Mouse (Mus musculus) kidney, embryonic 15.5 days (tissue): ENCODE measurements around the gene Bmpr1a. TPM values are rescaled to one million over a fixed set of nuclear protein-coding genes. Genes with fewer than 3 reads are reported as not detected.

ENCODE experiments used
- ATAC-seq: fragments of 200-750 bp; cut with Nextera tagmentation; replicated peaks from 2 replicates; pipeline ENCODE4 v1.8.0; 2017; ENCODE audit warnings: moderate TSS enrichment; ENCODE audit not compliant: low FRiP score
- H3K27ac ChIP-seq: fragments of 300-500 bp; sonication (generic); 2 replicates; pipeline ENCODE4 v1.5.1; 2015; ENCODE audit warnings: mild to moderate bottlenecking, inconsistent platforms
- H3K27me3 ChIP-seq: fragments of 300-500 bp; sonication (generic); 2 replicates; pipeline ENCODE4 v1.6.1; 2015; ENCODE audit warnings: inconsistent platforms
- H3K36me3 ChIP-seq: fragments of 300-500 bp; sonication (generic); 2 replicates; pipeline ENCODE4 v1.6.1; 2015; ENCODE audit warnings: inconsistent platforms
- H3K4me1 ChIP-seq: fragments of 300-500 bp; sonication (generic); 2 replicates; pipeline ENCODE4 v1.6.1; 2015; ENCODE audit warnings: inconsistent platforms
- H3K4me2 ChIP-seq: fragments of 300-500 bp; sonication (generic); 2 replicates; pipeline ENCODE4 v1.6.1; 2015; ENCODE audit warnings: moderate library complexity, mild to moderate bottlenecking, inconsistent platforms
- H3K4me3 ChIP-seq: fragments of 300-500 bp; sonication (generic); replicated peaks from 2 replicates; pipeline ENCODE4 v1.5.1; 2015; ENCODE audit warnings: mild to moderate bottlenecking, inconsistent platforms
- H3K9ac ChIP-seq: fragments of 300-500 bp; sonication (generic); 2 replicates; pipeline ENCODE4 v1.6.1; 2015; ENCODE audit warnings: mild to moderate bottlenecking, inconsistent platforms
- H3K9me3 ChIP-seq: fragments of 300-500 bp; sonication (generic); replicated peaks from 2 replicates; pipeline ENCODE4 v1.6.1; 2016; ENCODE audit warnings: inconsistent platforms
- WGBS: fragments of 180-500 bp; shearing (Covaris S2); methylation state at CpG from one replicate; pipeline ENCODE4 v1.1.7; 2015; ENCODE audit warnings: mixed read lengths; 5-methylcytosine and 5-hydroxymethylcytosine counted together
- polyA plus RNA-seq: library from polyadenylated mRNA; unstranded; fragments of >200 nt; fragmentation: Nextera tagmentation; extraction: Ambion mirVana; gene quantifications from 2 replicates; pipeline ENCODE4 v1.2.1, GENCODE M21; 2015

Gene Bmpr1a
- polyA plus RNA-seq, 1 experiment from 2014 or later, result 47.7 TPM

DNA sequence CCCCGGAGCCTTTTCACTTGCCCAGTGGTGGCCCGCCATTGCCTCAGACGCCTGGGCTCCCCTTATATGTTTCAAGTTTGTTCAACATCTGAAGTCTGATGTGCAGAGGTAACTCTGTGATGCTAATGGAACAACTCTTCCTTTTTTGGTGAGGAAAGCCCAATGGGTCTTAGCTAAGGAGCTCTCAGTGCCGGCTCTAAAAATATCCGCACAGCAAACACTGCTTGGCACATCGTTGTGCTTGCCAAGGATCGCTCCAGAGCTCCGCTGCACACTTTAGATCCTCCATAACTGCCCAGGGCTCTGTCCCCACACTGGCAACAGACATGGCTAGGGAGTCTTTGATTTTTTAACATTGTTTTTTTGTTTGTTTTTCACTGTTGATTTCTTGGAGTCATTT lies 25.7 kb upstream of the Bmpr1a start:
- no peaks in the 10 kb centered on the region for H3K36me3 ChIP-seq
- whole genome bisulfite sequencing, result 74% methylated on average over 8 of the region's 8 CpGs
- H3K27me3 ChIP-seq, result peaks cover 11% of the 10 kb centered on the region
- H3K4me1 ChIP-seq, result 0 out of 2 replicates have a peak, but pooled peaks cover 2% of the 10 kb centered on the region
- H3K9me3 ChIP-seq, result no peaks in the 10 kb centered on the region
- H3K4me2 ChIP-seq, result no peak overlapping the region
- no peak overlapping the region for H3K4me3 ChIP-seq
- no peak overlapping the region for H3K27ac ChIP-seq
- no peak overlapping the region for H3K9ac ChIP-seq
- ATAC-seq, result no peak

DNA sequence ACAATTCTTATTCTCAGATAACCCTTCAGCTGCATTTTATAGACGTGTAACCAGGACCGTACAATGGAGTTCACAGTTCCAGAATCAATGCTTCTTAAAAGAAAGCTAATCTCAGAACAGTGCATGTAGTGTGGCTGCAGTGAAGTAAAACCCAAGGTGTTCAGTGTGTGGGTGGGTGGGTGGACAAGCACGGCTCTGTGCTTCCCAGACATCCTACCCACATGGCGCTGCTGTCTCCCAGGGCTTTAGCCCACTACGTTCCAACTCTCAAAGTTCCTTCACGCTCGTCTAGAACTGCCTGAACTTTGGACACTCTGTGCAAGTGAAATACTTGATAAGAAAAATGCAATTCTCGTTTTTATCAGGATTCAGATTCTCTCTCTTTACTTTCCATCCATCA lies 19.6 kb upstream of the Bmpr1a start, which contains the start of gene 9230112D13Rik:
Gene 9230112D13Rik (minus strand): TSS at position 101 of the 400 bp plus-strand sequence.
- Histone ChIP-seq H3K27ac (no peak within 1 kb of the TSS), H3K4me3 (no peak within 1 kb of the TSS), H3K4me1 (no peaks in the 10 kb centered on the region), H3K36me3 (no peaks in the 10 kb centered on the region), H3K27me3 (peaks cover 21% of the 10 kb centered on the region), H3K4me2 (no peak within 1 kb of the TSS), H3K9ac (no peak within 1 kb of the TSS), H3K9me3 (no peaks in the 10 kb centered on the region)
- WGBS, result 85% methylated on average over 8 of the region's 8 CpGs
- no peak for ATAC-seq

DNA sequence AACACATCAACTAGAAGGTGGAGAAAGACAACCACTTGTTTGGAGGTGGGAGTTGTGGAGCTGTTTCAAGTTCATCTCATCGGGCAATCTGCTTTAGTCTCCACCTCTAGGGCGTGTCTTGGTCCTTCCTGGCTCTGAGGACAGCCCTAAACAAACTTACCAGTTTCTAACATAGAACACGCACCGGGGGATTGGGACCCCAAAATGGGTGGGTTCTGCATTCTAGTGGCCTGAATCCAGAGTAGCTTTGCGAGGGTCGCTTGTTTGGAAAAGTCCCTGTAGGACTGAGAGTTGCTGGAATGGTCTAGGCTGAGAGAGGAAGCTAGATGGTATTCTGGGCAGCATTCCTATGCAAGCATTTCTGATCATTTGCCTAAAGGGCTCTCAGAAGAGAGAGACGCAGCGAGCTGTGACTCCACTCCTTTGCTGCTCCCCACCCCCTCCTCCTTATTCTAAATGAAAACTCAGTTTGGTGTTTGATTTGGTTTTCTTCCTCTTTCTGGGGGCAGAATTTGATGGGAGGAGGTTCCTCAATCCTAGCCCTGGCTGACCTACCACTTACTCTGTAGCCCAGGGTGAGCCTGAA lies 14.9 kb upstream of the Bmpr1a start:
- peaks cover 37% of the 10 kb centered on the region for H3K27me3 ChIP-seq
- no peak overlapping the region for H3K4me2 ChIP-seq
- no peaks in the 10 kb centered on the region for H3K4me1 ChIP-seq
- no peak for ATAC-seq
- H3K27ac ChIP-seq, result peak overlapping the region; percentile 11; the same call in 1 of the 2 replicates
- no peaks in the 10 kb centered on the region for H3K9me3 ChIP-seq
- H3K4me3 ChIP-seq, result no peak overlapping the region
- H3K9ac ChIP-seq, result no peak overlapping the region
- H3K36me3 ChIP-seq, result no peaks in the 10 kb centered on the region
- 78% methylated on average over 8 of the region's 8 CpGs for WGBS

DNA sequence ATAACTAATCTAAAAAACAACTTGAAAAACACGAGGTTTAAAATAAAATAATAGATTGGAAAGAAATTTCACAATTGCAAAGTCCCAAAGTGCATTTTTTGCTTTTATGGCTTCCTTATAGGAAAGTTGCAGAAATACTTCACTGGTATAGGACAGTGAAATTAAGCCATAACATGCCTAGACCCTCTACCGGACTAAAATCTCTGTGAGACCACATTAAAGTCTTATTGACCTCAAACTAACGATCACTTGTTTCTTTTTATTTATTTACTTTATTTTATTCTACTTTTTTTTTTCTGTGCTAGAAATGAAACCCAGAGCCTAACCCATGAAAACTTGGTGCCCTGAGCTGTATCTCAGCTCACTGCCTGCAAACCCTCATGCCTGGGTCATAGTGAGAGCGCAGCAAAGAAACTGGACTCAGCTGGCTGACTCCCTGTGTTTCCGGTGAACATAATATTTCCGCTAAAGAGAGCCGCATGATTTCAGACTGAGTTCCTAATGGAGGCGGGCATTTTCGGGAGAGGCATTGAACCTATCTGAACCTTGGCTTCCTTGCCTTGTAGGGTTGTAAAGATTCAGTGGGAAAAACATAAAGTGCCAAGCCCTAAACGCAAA lies 13.9 kb upstream of the Bmpr1a start:
- Histone ChIP-seq H3K9ac (no peak overlapping the region), H3K4me3 (no peak overlapping the region), H3K36me3 (no peaks in the 10 kb centered on the region), H3K27ac (no peak overlapping the region), H3K27me3 (peaks cover 32% of the 10 kb centered on the region), H3K4me2 (no peak overlapping the region), H3K4me1 (no peaks in the 10 kb centered on the region), H3K9me3 (no peaks in the 10 kb centered on the region)
- WGBS, result 72% methylated on average over 10 of the region's 10 CpGs
- no peak for ATAC-seq

DNA sequence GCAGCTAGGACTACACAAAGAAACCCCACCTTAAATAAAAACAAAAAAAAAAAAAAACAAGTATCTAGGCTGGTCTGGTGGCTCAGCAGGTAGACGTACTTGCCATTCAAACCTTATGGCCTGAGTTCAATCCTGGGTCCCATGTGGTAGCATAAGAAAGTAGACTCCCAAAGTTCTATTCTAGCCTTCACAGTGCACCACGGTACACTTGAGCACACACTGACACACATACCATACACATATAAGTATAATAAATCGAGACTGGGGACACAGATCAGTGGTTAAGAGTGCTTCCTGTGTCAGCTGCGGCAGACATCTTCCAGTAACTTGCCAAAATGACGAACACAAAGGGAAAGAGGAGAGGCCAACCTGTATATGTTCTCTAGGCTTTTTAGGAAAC lies 12.7 kb upstream of the Bmpr1a start:
- WGBS, result 81% methylated on average over 5 of the region's 5 CpGs
- H3K4me1 ChIP-seq, result no peaks in the 10 kb centered on the region

DNA sequence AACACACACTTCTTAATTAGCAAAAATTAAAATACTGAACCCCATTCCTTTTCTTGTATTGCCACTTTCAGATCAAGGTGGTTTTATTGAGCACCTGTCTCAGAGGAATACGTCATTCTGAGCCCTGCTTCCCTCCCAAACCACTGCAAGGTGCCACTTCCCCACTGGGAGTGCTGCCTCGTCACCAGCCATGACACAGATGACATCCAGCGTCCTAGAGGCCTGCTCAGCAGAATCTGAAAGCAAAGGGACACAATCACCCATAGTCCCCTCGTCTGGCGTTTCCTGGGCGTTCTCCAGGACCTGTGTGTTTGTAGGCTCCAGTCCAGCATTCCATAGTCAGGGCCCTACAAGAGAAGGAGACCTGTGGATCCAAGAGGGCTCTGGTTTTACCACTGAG lies 11.0 kb upstream of the Bmpr1a start:
- peaks cover 32% of the 10 kb centered on the region for H3K27me3 ChIP-seq
- WGBS, result 43% methylated on average over 6 of the region's 6 CpGs
- H3K9me3 ChIP-seq, result no peaks in the 10 kb centered on the region
- no peak overlapping the region for H3K9ac ChIP-seq
- H3K36me3 ChIP-seq, result no peaks in the 10 kb centered on the region
- peaks cover under 1% of the 10 kb centered on the region; the same call in 1 of the 2 replicates for H3K4me1 ChIP-seq
- H3K27ac ChIP-seq, result no peak overlapping the region
- no peak for ATAC-seq
- no peak overlapping the region for H3K4me3 ChIP-seq
- H3K4me2 ChIP-seq, result no peak overlapping the region

More for the DNA sequence above, 12.7 kb upstream of the Bmpr1a start:
- no peak overlapping the region for H3K4me3 ChIP-seq
- no peaks in the 10 kb centered on the region for H3K9me3 ChIP-seq
- no peak overlapping the region for H3K4me2 ChIP-seq
- no peak overlapping the region for H3K27ac ChIP-seq
- ATAC-seq, result no peak
- H3K9ac ChIP-seq, result no peak overlapping the region
- H3K27me3 ChIP-seq, result peaks cover 32% of the 10 kb centered on the region
- H3K36me3 ChIP-seq, result no peaks in the 10 kb centered on the region

DNA sequence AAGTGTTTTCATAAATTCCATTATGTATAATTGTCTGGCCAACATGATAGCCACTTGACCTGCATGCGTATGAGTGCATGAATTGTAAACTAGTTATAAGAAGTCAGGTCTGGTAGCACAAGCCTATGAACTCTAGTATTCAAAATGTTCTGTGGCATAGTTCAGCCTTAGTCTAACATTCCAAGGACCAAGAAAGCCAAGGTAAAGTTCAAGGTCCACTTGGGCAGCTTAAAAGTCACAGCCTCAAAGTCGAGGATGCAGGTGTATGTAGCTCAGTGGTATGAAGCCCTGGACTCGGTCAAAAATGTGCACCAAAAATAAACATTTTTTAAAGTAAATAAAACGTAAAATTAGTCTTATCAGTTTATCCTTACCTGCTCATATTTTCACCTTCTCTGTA lies 9.5 kb upstream of the Bmpr1a start:
- no peak overlapping the region for H3K9ac ChIP-seq
- H3K4me1 ChIP-seq, result peaks cover 7% of the 10 kb centered on the region; the same call in 1 of the 2 replicates
- no peak overlapping the region for H3K4me3 ChIP-seq
- WGBS, result 77% methylated on average over 4 of the region's 4 CpGs
- no peak for ATAC-seq
- no peaks in the 10 kb centered on the region for H3K36me3 ChIP-seq
- H3K9me3 ChIP-seq, result no peaks in the 10 kb centered on the region
- no peak overlapping the region for H3K4me2 ChIP-seq
- peaks cover 24% of the 10 kb centered on the region for H3K27me3 ChIP-seq
- H3K27ac ChIP-seq, result no peak overlapping the region

DNA sequence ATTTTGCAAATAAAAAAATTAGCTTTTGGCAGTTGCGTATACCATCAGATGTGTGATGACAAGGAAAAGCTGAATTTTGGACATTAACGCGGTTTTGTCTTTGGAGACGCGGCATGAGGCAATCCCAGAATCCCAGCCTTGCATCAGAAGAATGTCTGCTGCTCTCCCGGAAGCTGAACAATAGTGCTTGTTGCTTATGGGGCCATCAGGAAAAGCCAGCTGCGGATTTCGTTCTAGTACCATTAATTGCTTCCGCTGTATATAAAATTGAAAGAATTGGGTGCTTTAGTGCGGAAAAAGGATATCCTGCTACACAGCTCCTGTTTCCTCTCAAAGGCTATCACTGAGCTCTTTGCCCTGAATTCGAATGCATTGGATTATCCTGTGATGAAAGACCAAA lies 8.8 kb upstream of the Bmpr1a start:
- H3K9me3 ChIP-seq, result no peaks in the 10 kb centered on the region
- no peak overlapping the region for H3K4me3 ChIP-seq
- 69% methylated on average over 11 of the region's 11 CpGs for WGBS
- H3K9ac ChIP-seq, result no peak overlapping the region
- H3K4me1 ChIP-seq, result peaks cover 7% of the 10 kb centered on the region; the same call in 1 of the 2 replicates
- H3K27me3 ChIP-seq, result peaks cover 23% of the 10 kb centered on the region
- no peak for ATAC-seq
- no peak overlapping the region for H3K4me2 ChIP-seq
- H3K36me3 ChIP-seq, result no peaks in the 10 kb centered on the region
- no peak overlapping the region for H3K27ac ChIP-seq

DNA sequence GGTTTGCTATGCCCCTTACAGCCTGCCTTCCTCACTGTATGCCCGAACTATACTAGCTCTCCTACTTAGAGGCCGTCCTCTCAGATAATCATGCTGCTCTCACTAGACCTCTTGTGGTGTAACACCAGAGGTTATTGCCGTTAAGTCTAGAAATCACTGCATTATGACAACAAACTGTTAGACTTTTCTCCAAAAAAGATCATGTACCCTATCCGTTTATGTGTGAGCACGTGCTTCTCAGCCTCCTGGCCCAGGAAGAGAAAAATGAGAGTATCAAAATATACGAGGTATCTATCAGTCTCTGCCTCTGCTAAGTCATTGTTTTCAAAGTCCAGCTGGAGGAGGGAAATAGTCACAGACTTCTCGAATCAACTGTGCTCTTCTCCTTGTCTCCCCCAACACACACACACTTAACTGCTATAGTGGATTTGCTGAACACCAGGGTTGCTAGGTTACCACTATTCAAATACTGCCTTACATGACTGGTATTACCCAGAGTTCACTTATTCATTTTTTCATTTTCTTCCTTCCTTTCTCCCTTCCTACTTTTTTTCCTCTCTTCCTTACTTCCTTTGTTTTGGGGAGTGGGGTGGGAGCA lies 5.8 kb upstream of the Bmpr1a start:
- peaks cover 13% of the 10 kb centered on the region for H3K27me3 ChIP-seq
- 33% methylated on average over 7 of the region's 7 CpGs for WGBS
- H3K27ac ChIP-seq, result no peak overlapping the region
- no peak overlapping the region for H3K4me3 ChIP-seq
- peaks cover 7% of the 10 kb centered on the region; the same call in 1 of the 2 replicates for H3K4me1 ChIP-seq
- peak; percentile 26; the same call in 1 of the 2 replicates for ATAC-seq
- no peaks in the 10 kb centered on the region for H3K36me3 ChIP-seq
- H3K9ac ChIP-seq, result no peak overlapping the region
- H3K9me3 ChIP-seq, result no peaks in the 10 kb centered on the region
- no peak overlapping the region for H3K4me2 ChIP-seq

DNA sequence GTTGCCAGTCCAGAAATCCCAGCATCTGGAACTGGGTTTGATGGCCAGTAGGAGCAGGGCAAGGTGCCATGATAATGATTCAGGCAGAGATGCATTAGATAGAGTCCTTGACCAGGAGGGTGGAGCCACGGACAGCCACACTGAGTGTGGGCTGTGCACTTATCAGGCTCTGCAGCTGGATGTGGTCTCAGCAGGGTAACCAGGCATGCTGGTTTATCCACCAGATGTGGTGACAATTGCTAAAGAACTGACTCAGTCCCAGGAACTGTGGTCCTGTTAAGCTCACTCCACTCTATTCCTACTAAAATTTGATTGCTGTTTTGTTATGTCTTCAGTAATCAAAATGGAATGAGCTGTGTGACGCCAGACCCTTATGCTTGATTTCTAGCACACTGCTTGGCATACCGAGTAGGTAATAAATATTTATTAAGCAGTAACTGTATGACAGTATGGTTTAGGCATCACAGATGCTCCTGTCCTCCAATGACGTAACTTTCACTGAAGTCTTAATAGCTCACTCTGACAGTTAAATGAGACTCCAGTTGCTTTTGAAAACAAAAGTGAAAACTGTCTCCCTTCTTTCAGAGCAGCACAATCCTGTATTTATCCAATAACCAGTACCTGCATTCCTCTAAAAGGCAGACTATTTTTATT lies 5.2 kb upstream of the Bmpr1a start:
- Histone ChIP-seq H3K4me3 (no peak overlapping the region), H3K4me2 (no peak overlapping the region), H3K27ac (no peak overlapping the region), H3K4me1 (peaks cover 10% of the 10 kb centered on the region), H3K9me3 (no peaks in the 10 kb centered on the region), H3K9ac (no peak overlapping the region), H3K27me3 (peaks cover 12% of the 10 kb centered on the region), H3K36me3 (no peaks in the 10 kb centered on the region)
- no peak for ATAC-seq
- 35% methylated on average over 4 of the region's 4 CpGs for WGBS

DNA sequence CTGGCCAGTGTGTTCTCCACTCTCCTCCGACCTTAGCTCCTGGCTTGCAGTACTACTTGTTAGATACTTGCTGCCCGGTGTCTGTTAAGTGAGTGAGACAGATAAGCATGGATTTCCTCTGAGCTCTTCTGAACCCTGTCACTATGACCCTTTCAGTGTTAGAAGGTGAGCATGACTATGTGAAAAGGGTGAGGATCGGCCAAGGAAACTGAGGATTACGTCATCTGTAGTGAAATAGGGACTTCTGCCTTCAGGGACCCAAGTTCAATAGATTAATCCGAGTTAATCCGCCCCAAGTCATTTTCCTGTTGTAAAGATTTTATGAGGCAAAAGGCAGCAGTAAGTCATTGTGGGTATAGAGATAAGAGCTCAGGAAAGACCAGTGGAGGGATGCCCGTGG lies 2.2 kb upstream of the Bmpr1a start:
- Histone ChIP-seq H3K27me3 (peaks cover 7% of the 10 kb centered on the region; the same call in 1 of the 2 replicates), H3K27ac (no peak overlapping the region), H3K4me1 (peaks cover 12% of the 10 kb centered on the region), H3K9ac (no peak overlapping the region), H3K4me2 (no peak overlapping the region), H3K36me3 (no peaks in the 10 kb centered on the region), H3K4me3 (no peak overlapping the region), H3K9me3 (no peaks in the 10 kb centered on the region)
- WGBS, result 71% methylated on average over 7 of the region's 7 CpGs
- no peak for ATAC-seq

DNA sequence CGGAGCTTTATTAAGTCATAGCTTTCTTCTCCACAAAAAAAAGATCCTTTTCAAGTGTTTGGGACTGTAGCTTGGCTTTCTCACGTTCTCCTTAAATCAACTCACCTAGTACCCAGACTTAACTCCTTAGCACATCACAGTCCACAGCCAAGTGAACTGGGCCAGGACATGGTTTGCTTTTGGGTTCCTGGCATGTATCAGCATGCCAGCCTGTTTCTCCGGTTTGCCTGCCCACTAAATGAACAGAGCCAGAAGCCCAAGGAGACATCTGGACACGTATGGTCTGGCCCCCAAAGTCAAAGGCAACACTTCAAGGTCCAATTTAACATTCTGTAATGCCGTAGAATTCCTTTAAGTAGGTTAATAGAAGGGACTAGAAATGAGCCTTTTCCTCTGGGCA lies 1.2 kb upstream of the Bmpr1a start:
- H3K4me3 ChIP-seq, result no peak overlapping the region
- H3K9me3 ChIP-seq, result no peaks in the 10 kb centered on the region
- no peak overlapping the region for H3K27ac ChIP-seq
- H3K4me2 ChIP-seq, result no peak overlapping the region
- H3K9ac ChIP-seq, result no peak overlapping the region
- peaks cover 7% of the 10 kb centered on the region; the same call in 1 of the 2 replicates for H3K27me3 ChIP-seq
- no peaks in the 10 kb centered on the region for H3K36me3 ChIP-seq
- WGBS, result 88% methylated on average over 5 of the region's 5 CpGs
- H3K4me1 ChIP-seq, result peaks cover 21% of the 10 kb centered on the region
- ATAC-seq, result no peak
